Mouse (Mus musculus) midbrain, embryonic 14.5 days (tissue): ENCODE results near the gene Scn11a. TPM values are rescaled to one million over a fixed set of nuclear protein-coding genes. Genes with fewer than 3 reads are reported as not detected.

ENCODE experiments used
- ATAC-seq: fragments of 200-750 bp; cut with Nextera tagmentation; 2 replicates; pipeline ENCODE4 v1.8.0; 2017; ENCODE audit warnings: moderate number of reproducible peaks, moderate library complexity; ENCODE audit not compliant: low FRiP score, low TSS enrichment
- DNase-seq: peaks from one replicate; pipeline ENCODE4 v3.0.0-alpha.2; 2015
- H3K27ac ChIP-seq: fragments of 300-500 bp; sonication (generic); replicated peaks from 2 replicates; pipeline ENCODE4 v1.5.1; 2014; ENCODE audit warnings: mild to moderate bottlenecking, low read depth, low read length, moderate library complexity
- H3K27me3 ChIP-seq: fragments of 300-500 bp; sonication (generic); 2 replicates; pipeline ENCODE4 v1.6.1; 2014; ENCODE audit warnings: low read length, control low read depth, mixed read lengths; ENCODE audit not compliant: control insufficient read depth, insufficient read depth
- H3K36me3 ChIP-seq: fragments of 300-500 bp; sonication (generic); 2 replicates; pipeline ENCODE4 v1.6.1; 2014; ENCODE audit warnings: low read length, control low read depth; ENCODE audit not compliant: control insufficient read depth, insufficient read depth
- H3K4me1 ChIP-seq: fragments of 300-500 bp; sonication (generic); 2 replicates; pipeline ENCODE4 v1.6.1; 2014; ENCODE audit warnings: mild to moderate bottlenecking, antibody characterized with exemption, low read length, control low read depth; ENCODE audit not compliant: control insufficient read depth, insufficient read depth
- H3K4me2 ChIP-seq: fragments of 300-500 bp; sonication (generic); 2 replicates; pipeline ENCODE4 v1.6.1; 2014; ENCODE audit warnings: mild to moderate bottlenecking, low read length, moderate library complexity
- H3K4me3 ChIP-seq: fragments of 300-500 bp; sonication (generic); replicated peaks from 2 replicates; pipeline ENCODE4 v1.5.1; 2014; ENCODE audit warnings: low read depth, low read length
- H3K9ac ChIP-seq: fragments of 300-500 bp; sonication (generic); replicated peaks from 2 replicates; pipeline ENCODE4 v1.6.1; 2014; ENCODE audit warnings: mild to moderate bottlenecking, low read length, moderate library complexity
- H3K9me3 ChIP-seq: fragments of 300-500 bp; sonication (generic); 2 replicates; pipeline ENCODE4 v1.6.1; 2016; ENCODE audit warnings: low read length, control low read depth, mixed read lengths; ENCODE audit not compliant: control insufficient read depth
- WGBS: fragments of 180-500 bp; shearing (Covaris S2); extraction: QIAGEN DNeasy Blood & Tissue Kit; methylation state at CpG from one replicate; pipeline ENCODE4 v1.1.7; 2014; 5-methylcytosine and 5-hydroxymethylcytosine counted together
- polyA plus RNA-seq: library from polyadenylated mRNA; unstranded; fragments of >200 nt; fragmentation: Nextera tagmentation; extraction: Ambion mirVana; gene quantifications from 2 replicates; pipeline ENCODE4 v1.2.1, GENCODE M21; 2014

Scn11a gene
- polyA plus RNA-seq, 1 experiment from 2014 or later = 0.29 TPM

DNA sequence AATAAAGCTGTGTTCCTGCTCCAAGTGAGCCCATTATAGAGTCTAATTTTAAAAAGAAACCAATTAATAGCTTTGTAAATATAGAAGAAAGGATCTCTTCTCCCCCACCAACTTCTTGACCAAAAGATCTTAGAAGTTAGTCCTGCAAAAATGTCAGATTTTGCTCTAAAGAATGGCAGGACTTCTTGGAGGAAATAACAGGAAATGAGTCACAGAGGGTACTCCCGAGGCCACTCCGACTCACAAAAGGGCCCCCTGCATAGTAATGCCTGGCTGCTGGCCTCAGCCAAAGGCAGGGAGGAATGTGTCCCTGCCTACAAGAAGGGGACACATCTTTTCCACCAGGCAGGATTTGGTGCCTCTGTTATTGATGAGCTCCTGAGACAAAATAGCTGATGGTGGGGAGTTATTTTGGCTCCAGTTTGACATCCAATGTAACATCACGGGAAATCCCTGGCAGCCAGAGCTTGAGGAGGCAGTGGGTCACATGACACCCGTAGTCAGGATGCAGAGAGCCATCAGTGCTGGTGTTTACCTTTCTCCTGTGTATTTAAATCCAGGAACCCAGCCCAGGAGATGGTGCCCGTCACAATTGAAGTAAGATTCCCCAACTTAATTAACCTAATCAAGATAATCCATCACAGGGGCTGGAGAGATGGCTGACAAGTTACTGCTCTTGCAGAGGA, 84.0 kb downstream of the Scn11a start:
- no peak overlapping the region for H3K4me2 ChIP-seq
- H3K36me3 ChIP-seq = no peaks in the 10 kb centered on the region
- H3K4me1 ChIP-seq = no peaks in the 10 kb centered on the region
- H3K9me3 ChIP-seq = no peaks in the 10 kb centered on the region
- DNase-seq (no peak), ATAC-seq (no peak)
- 58% methylated on average over 5 of the region's 5 CpGs for WGBS
- H3K4me3 ChIP-seq = no peak overlapping the region
- H3K9ac ChIP-seq = no peak overlapping the region
- H3K27ac ChIP-seq = no peak overlapping the region
- no peaks in the 10 kb centered on the region for H3K27me3 ChIP-seq

DNA sequence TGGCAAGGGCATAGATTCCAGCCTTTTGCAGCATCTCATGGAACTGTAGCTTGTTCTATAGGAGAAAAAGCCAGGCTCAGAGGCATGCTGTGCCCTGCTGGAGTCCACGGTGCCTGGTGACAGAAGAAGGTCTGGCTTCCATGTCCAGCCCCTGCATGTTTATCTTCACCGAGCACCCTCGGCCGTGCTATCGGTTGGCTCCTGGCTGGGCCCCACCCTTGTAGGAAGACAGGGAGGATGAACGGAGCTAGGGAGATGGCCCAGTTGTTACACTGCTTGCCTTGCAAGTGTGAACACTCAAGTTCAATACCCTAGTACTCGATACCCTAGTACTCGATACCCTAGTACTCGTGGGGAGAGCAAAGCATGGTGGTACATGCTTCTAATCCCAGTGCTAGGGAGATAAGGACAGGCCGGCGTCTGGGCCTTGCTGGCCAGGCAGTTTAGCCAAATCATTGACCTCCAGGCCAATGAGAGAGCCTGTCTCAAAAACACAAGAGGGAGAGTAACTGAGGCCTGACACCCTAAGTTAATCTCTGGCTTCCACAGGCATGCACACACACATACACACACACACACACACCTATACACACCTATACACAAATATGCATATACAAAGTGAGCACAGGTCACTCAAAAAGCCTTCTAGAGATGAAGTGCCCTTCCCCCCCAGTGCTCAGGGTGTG, 96.7 kb downstream of the Scn11a start:
- Histone ChIP-seq H3K4me3 (no peak overlapping the region), H3K27ac (no peak overlapping the region), H3K27me3 (no peaks in the 10 kb centered on the region), H3K9me3 (no peaks in the 10 kb centered on the region), H3K4me1 (peaks cover 4% of the 10 kb centered on the region; the same call in 1 of the 2 replicates), H3K9ac (no peak overlapping the region), H3K36me3 (no peaks in the 10 kb centered on the region), H3K4me2 (no peak overlapping the region)
- WGBS = 89% methylated on average over 11 of the region's 11 CpGs
- no peak for DNase-seq
- no peak for ATAC-seq

DNA sequence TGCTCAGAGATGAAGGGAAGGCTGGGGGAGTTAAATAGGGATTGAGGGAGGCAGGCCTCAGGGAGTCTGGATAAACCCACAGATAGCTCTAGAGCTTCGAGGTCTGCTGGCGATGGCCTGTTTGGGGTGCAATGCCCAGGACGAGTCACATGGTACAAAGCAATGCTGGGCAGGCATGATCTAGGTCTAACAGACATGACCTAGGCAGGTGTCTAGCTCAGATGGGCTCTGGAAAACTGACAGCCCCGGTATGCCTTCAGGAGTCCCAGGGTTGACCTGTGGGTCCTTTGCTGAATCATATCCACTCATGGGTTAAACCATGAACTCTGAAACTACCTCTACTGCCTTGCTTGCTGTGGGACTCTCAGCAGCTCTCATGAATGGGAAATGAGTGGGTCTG, 98.3 kb downstream of the Scn11a start:
- no peaks in the 10 kb centered on the region for H3K27me3 ChIP-seq
- H3K27ac ChIP-seq = no peak overlapping the region
- peaks cover 4% of the 10 kb centered on the region; the same call in 1 of the 2 replicates for H3K4me1 ChIP-seq
- no peaks in the 10 kb centered on the region for H3K9me3 ChIP-seq
- H3K9ac ChIP-seq = no peak overlapping the region
- ATAC-seq (no peak), DNase-seq (no peak)
- H3K36me3 ChIP-seq = no peaks in the 10 kb centered on the region
- H3K4me3 ChIP-seq = no peak overlapping the region
- H3K4me2 ChIP-seq = no peak overlapping the region
- 80% methylated on average over 4 of the region's 4 CpGs for WGBS

DNA sequence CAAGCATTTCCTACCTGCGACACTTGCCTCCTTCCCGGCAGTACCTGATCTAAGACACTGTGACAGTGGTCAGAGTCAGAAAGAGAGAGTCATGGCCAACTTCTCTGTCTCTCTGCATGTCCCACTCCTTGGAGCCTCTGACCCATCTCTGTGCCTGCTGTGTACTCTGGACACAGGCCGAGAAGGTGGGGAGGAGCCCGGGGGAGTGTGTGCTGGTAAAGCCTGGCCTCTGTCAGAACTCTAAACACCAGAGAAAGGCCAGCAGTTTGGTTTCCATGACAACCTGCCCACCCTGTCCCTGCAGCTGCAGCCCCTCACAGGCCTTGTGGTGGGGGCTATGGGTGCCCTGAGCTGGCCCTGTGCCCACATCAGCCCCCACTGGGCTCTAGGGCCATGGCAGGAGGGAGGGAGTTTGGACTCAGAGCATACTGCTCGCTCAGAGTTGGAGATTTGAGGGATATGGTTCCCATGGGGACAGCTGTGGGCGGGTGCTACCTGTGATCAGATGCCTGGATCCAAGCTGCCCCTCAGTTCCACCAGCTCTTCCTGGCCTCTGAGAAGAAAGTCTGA, 99.9 kb downstream of the Scn11a start:
- Histone ChIP-seq H3K9me3 (no peaks in the 10 kb centered on the region), H3K36me3 (no peaks in the 10 kb centered on the region), H3K4me2 (no peak overlapping the region), H3K4me1 (no peaks in the 10 kb centered on the region), H3K27me3 (no peaks in the 10 kb centered on the region), H3K9ac (no peak overlapping the region), H3K27ac (no peak overlapping the region), H3K4me3 (no peak overlapping the region)
- peak; percentile 12 for DNase-seq
- WGBS = 61% methylated on average over 6 of the region's 6 CpGs
- ATAC-seq = no peak

DNA sequence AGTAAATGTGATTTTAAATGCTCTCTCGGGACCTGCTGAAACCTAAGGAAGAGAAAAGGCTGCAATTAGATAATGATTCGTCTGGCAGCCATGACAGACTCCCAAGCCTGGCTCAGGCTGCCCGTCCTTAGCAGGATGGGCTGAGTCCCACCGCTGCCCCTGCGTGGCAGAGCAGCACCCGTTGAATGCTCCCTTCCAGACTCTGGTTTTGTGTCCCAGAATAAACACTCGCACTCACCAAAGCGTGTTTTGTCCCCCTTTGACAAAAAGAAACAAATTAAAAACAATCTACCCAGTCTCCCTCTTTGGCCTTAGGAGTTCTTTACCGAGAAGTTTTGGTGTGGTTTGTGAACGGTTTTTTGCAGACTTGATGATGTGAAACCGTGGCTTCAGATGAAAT, 106.0 kb downstream of the Scn11a start, which contains the start of gene Scn10a:
Scn10a (minus strand) TSS at position 101 of the 400 bp plus-strand sequence.
- H3K27me3 ChIP-seq = no peaks in the 10 kb centered on the region
- H3K36me3 ChIP-seq = no peaks in the 10 kb centered on the region
- H3K4me3 ChIP-seq = no peak within 1 kb of the TSS
- no peaks in the 10 kb centered on the region for H3K9me3 ChIP-seq
- no peak within 1 kb of the TSS for H3K9ac ChIP-seq
- DNase-seq = no peak
- no peaks in the 10 kb centered on the region for H3K4me1 ChIP-seq
- H3K27ac ChIP-seq = no peak within 1 kb of the TSS
- 85% methylated on average over 11 of the region's 11 CpGs for WGBS
- no peak for ATAC-seq
- H3K4me2 ChIP-seq = no peak within 1 kb of the TSS

DNA sequence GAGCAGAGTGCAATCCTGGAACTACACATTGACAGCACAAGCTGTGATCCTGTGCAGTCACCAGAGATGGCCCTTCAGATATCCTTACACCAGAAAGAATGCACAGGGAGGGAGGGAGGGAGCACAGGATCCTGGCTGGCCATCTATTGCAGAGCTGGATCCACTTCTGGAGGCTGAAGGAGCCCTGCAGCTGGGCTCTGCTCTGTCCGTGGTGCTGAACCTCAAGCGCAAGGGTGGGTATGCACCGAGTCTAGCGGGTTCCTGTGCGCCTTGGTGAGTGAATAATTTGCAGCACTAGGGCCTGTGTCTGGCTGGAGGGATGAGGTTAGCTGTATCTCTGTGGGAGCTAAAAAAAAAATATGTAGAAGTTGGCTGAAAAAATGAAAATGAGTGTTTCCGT, 118.6 kb downstream of the Scn11a start:
- Histone ChIP-seq H3K4me3 (no peak overlapping the region), H3K4me2 (no peak overlapping the region), H3K36me3 (no peaks in the 10 kb centered on the region), H3K9ac (no peak overlapping the region), H3K4me1 (no peaks in the 10 kb centered on the region), H3K9me3 (no peaks in the 10 kb centered on the region), H3K27me3 (no peaks in the 10 kb centered on the region), H3K27ac (no peak overlapping the region)
- DNase-seq (peak; percentile 69), ATAC-seq (no peak)
- WGBS = 13% methylated on average over 6 of the region's 6 CpGs

Other genes starting within 250 kb of the Scn11a start
- gene Scn5a, start 246.4 kb downstream of the Scn11a start, polyA plus RNA-seq = 0.11 and 0.32 TPM in 2 replicates
- gene Scn10a, start 106.1 kb downstream of the Scn11a start, polyA plus RNA-seq = 0.04 TPM in 1 of 2 replicates, not detected in the other
- 65.5 and 75.6 TPM in 2 replicates for gene Wdr48, start 69.4 kb upstream of the Scn11a start, polyA plus RNA-seq
- 25.2 and 31.7 TPM in 2 replicates for gene Gorasp1, start 112.1 kb upstream of the Scn11a start, polyA plus RNA-seq
- 0.45 and 0.49 TPM in 2 replicates for gene Ttc21a, start 112.2 kb upstream of the Scn11a start, polyA plus RNA-seq
- 0.67 and 2.2 TPM in 2 replicates for gene Csrnp1, start 159.2 kb upstream of the Scn11a start, polyA plus RNA-seq
- gene Xirp1, start 198.1 kb upstream of the Scn11a start, polyA plus RNA-seq = not detected in 2 replicates
- 3.4 and 5.0 TPM in 2 replicates for gene Cx3cr1, start 244.4 kb upstream of the Scn11a start, polyA plus RNA-seq